Mouse (Mus musculus): ENCODE data around the gene Raf1. TPM values are rescaled to one million over a fixed set of nuclear protein-coding genes. Genes with fewer than 3 reads are reported as not detected.

Raf1 gene
- polyA plus RNA-seq, 1 experiment from 2014 or later, result 44.7 TPM

GRCm38 (mm10) chr6:115583430-115584125, 92.9 kb downstream of the Raf1 start:
- H3K27ac ChIP-seq, result no peak overlapping the region
- no peak overlapping the region for H3K4me3 ChIP-seq (ENCODE audit: inconsistent target)
- H3K36me3 ChIP-seq (ENCODE audit: inconsistent target), result no peaks in the 10 kb centered on the region
- H3K79me2 ChIP-seq (ENCODE audit: inconsistent target), result no peaks in the 10 kb centered on the region
- WGBS (ENCODE audit: missing documents), result 69% methylated on average over 6 of the region's 6 CpGs

GRCm38 (mm10) chr6:115582328-115583115, 93.9 kb downstream of the Raf1 start:
- 94% methylated on average over 10 of the region's 10 CpGs for WGBS (ENCODE audit: missing documents)
- no peaks in the 10 kb centered on the region for H3K79me2 ChIP-seq (ENCODE audit: inconsistent target)
- no peak overlapping the region for H3K27ac ChIP-seq
- no peaks in the 10 kb centered on the region for H3K36me3 ChIP-seq (ENCODE audit: inconsistent target)
- H3K4me3 ChIP-seq (ENCODE audit: inconsistent target), result no peak overlapping the region

GRCm38 (mm10) chr6:115580810-115581209, 95.6 kb downstream of the Raf1 start:
- Histone ChIP-seq H3K36me3 (ENCODE audit: inconsistent target) (no peaks in the 10 kb centered on the region), H3K79me2 (ENCODE audit: inconsistent target) (no peaks in the 10 kb centered on the region), H3K4me3 (ENCODE audit: inconsistent target) (no peak overlapping the region), H3K27ac (no peak overlapping the region)
- 92% methylated on average over 3 of the region's 3 CpGs for WGBS (ENCODE audit: missing documents)

GRCm38 (mm10) chr6:115577941-115578340, 98.5 kb downstream of the Raf1 start:
- Histone ChIP-seq H3K27ac (no peak overlapping the region), H3K4me3 (ENCODE audit: inconsistent target) (no peak overlapping the region), H3K36me3 (ENCODE audit: inconsistent target) (no peaks in the 10 kb centered on the region), H3K79me2 (ENCODE audit: inconsistent target) (no peaks in the 10 kb centered on the region)
- 98% methylated on average over 9 of the region's 9 CpGs for WGBS (ENCODE audit: missing documents)

GRCm38 (mm10) chr6:115577407-115577806, 99.0 kb downstream of the Raf1 start:
- Histone ChIP-seq H3K79me2 (ENCODE audit: inconsistent target) (no peaks in the 10 kb centered on the region), H3K36me3 (ENCODE audit: inconsistent target) (no peaks in the 10 kb centered on the region), H3K4me3 (ENCODE audit: inconsistent target) (no peak overlapping the region), H3K27ac (no peak overlapping the region)
- 79% methylated on average over 5 of the region's 5 CpGs for WGBS (ENCODE audit: missing documents)

GRCm38 (mm10) chr6:115574171-115574570, 102.3 kb downstream of the Raf1 start:
- H3K27ac ChIP-seq, result no peak overlapping the region
- WGBS (ENCODE audit: missing documents), result 97% methylated on average over 7 of the region's 7 CpGs
- no peaks in the 10 kb centered on the region for H3K36me3 ChIP-seq (ENCODE audit: inconsistent target)
- no peaks in the 10 kb centered on the region for H3K79me2 ChIP-seq (ENCODE audit: inconsistent target)
- H3K4me3 ChIP-seq (ENCODE audit: inconsistent target), result no peak overlapping the region

Other genes with a start within 250 kb of the Raf1 start
- 5.4 to 9.0 TPM (median 7.2 TPM) in 3 replicates for gene Tsen2, start 132.0 kb downstream of the Raf1 start, polyA plus RNA-seq (2018)
- not detected in 3 replicates for gene Mkrn2os, start 84.1 kb downstream of the Raf1 start, polyA plus RNA-seq (2018)
- gene Mkrn2, start 74.7 kb downstream of the Raf1 start, polyA plus RNA-seq (2018), result 6.5 to 7.7 TPM (median 7.1 TPM) in 3 replicates
- 0.49 to 1.5 TPM (median 0.86 TPM) in 3 replicates for gene Tmem40, start 85.8 kb upstream of the Raf1 start, polyA plus RNA-seq (2018)
- 0.33 to 0.35 TPM (median 0.34 TPM) in 3 replicates for gene Cand2, start 97.9 kb upstream of the Raf1 start, polyA plus RNA-seq (2018)
- gene Rpl32, start 132.1 kb upstream of the Raf1 start, polyA plus RNA-seq (2018), result 1,117 to 2,121 TPM (median 1,999 TPM) in 3 replicates
- gene Efcab12, start 161.8 kb upstream of the Raf1 start, polyA plus RNA-seq (2018), result 0.16 to 0.32 TPM in 2 of 3 replicates, not detected in the other
- 4.7 to 9.4 TPM (median 5.9 TPM) in 3 replicates for gene Mbd4, start 176.7 kb upstream of the Raf1 start, polyA plus RNA-seq (2018)
- 3.6 to 9.3 TPM (median 6.3 TPM) in 3 replicates for gene Ift122, start 176.8 kb upstream of the Raf1 start, polyA plus RNA-seq (2018)